In genomic region chr16:35450018-35450630, GRCm38 (mm10) we compare ENCODE assay signal across 18 mouse cellular contexts. TPM values are rescaled to one million over a fixed set of nuclear protein-coding genes. Genes with fewer than 3 reads are reported as not detected.
"Had no signal": no experiment of that assay in that cellular context is flagged by ENCODE, and none has a peak within 500 bp of the region (broad histone marks: within the 10 kb centered on the region; RNA-seq: fewer than 3 reads in every experiment).

No protein-coding gene starts in this region.

- H3K4me2 ChIP-seq: limb, embryonic 15.5 days; liver, embryonic 12.5 days; lung, embryonic 14.5 days; midbrain, embryonic 12.5 days; stomach, embryonic 15.5 days had no signal

- H3K9ac ChIP-seq: limb, embryonic 15.5 days; liver, embryonic 12.5 days; lung, embryonic 14.5 days; midbrain, embryonic 12.5 days; stomach, embryonic 15.5 days had no signal

- H3K36me3 ChIP-seq: midbrain, embryonic 12.5 days; stomach, embryonic 15.5 days had no signal

- DNase-seq: kidney, adult 11 months; kidney, adult 9 months; kidney, postnatal 36 days; layer of hippocampus, adult 9-11 months; layer of hippocampus, postnatal 36 days; lung, embryonic 14.5 days; lung, postnatal 10 days; lung, postnatal 4 days; retina, postnatal 1 day; right cerebral cortex, postnatal 4 days; thymus, adult 2 months; thymus, postnatal 25 days had no signal

- H3K27me3 ChIP-seq: limb, embryonic 15.5 days; liver, embryonic 12.5 days; midbrain, embryonic 12.5 days; stomach, embryonic 15.5 days had no signal

- H3K4me3 ChIP-seq: limb, embryonic 15.5 days; liver, embryonic 12.5 days; midbrain, embryonic 12.5 days; stomach, embryonic 15.5 days had no signal

- H3K4me1 ChIP-seq: limb, embryonic 15.5 days; liver, embryonic 12.5 days; midbrain, embryonic 12.5 days; stomach, embryonic 15.5 days had no signal

- ATAC-seq: liver, embryonic 12.5 days had no signal

- H3K27ac ChIP-seq: kidney, postnatal 0 days; limb, embryonic 15.5 days; liver, embryonic 12.5 days; midbrain, embryonic 12.5 days; stomach, embryonic 15.5 days had no signal

- H3K9me3 ChIP-seq: limb, embryonic 15.5 days; liver, embryonic 12.5 days; midbrain, embryonic 12.5 days; stomach, embryonic 15.5 days had no signal

RNA-seq across cellular contexts. Expression of gene Pdia5, which starts 40.5 kb away (rescaled TPM):
- total RNA-seq: neutrophil, adult 5-6 weeks had no signal
